Mouse (Mus musculus): ENCODE results near the gene Rsad1.

Gene Rsad1

DNA sequence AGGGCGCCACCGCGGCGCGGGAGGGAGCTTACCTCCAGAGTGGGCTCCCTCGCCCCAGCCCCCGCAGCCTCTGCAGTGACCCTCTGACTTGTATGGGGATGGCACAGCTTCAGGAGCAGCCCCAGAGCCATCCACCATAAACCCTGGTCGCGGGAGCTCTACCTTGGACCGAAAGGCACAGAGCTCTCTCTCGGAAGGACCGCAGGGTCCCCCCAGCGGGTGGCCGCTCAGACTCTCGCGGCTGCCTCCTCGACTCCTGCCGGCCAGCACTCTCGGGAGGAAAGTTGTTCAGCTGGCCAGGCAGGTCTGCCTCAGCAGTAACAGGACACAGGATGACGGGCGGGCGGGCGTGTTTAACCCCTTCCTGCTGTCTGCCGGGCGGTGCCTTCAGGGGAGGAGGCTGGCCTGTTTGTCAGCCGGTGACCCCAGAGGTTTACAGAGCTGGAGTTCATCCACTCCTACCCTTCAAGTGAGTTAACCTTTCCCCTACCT is 49.3 kb downstream of the Rsad1 start, which contains the start of gene Epn3:
Epn3 (minus strand) TSS at position 314 of the 492 bp plus-strand sequence.
- in situ Hi-C loops (cut with MboI; ENCODE audit: low pct_unique_long_range_greater_than_20kb in 1 of 2, low sequenced_read_pairs in 2 of 2, unreplicated experiment in 1 of 2): loop anchor here in 1 of 2 experiments (25.0 kb wide), 1 partner anchor 362 kb away; no protein-coding TSS in a partner anchor

GRCm38 (mm10) chr11:94499035-94499434 is 50.0 kb downstream of the Rsad1 start:
- in situ Hi-C loops (cut with MboI; ENCODE audit: low pct_unique_long_range_greater_than_20kb in 1 of 2, low sequenced_read_pairs in 2 of 2, unreplicated experiment in 1 of 2): loop anchor here in 1 of 2 experiments (25.0 kb wide), 1 partner anchor 362 kb away; no protein-coding TSS in a partner anchor

- in situ Hi-C loops (cut with MboI; ENCODE audit: low pct_unique_long_range_greater_than_20kb in 1 of 2, low sequenced_read_pairs in 2 of 2, unreplicated experiment in 1 of 2): loop anchor here in 1 of 2 experiments (25.0 kb wide), 1 partner anchor 361 kb away; no protein-coding TSS in a partner anchor
These were observed 50.7 kb downstream of the Rsad1 start for GRCm38 (mm10) chr11:94498093-94498996.

DNA sequence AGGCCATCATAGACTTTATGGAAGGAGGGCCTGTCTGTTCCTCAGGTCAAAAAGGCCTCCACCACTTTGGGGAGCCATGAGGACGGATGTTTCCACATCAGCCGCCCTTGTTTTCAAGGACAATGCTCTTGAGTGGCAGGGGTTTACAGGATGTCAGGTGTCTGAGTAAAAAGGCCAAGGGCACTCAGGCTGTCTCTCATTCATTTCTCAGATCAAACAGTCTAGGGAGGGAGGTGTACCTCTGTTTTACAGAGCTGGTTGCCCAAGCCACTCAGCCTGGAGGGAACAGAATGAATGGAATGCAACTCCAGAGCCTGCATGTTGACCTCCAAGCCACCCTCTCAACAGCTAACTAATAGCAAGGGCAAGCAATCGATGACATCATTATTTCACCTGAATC is 53.6 kb downstream of the Rsad1 start:
- in situ Hi-C loops (cut with MboI; ENCODE audit: low pct_unique_long_range_greater_than_20kb in 1 of 2, low sequenced_read_pairs in 2 of 2, unreplicated experiment in 1 of 2): loop anchor here in 1 of 2 experiments (25.0 kb wide), 1 partner anchor 358 kb away; no protein-coding TSS in a partner anchor

DNA sequence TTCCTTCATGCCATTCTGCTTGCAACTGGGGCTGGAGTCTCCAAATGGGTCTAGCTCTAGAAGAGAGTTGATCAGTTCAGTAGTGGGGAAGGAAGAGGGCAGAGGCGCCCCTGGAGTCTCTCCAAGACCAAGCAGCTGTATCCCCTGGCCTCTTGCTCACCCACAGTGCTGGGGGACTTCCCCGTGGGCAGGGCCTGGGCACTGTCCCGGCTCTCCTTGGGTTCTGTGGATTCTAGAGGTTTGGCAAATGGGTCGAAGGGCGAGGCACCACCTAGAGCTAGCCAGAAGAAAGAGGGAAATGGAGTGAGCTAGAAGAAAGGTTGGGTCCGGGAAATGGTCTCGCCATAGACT is 57.3 kb downstream of the Rsad1 start:
- in situ Hi-C loops (cut with MboI; ENCODE audit: low pct_unique_long_range_greater_than_20kb in 1 of 2, low sequenced_read_pairs in 2 of 2, unreplicated experiment in 1 of 2): loop anchor here in 1 of 2 experiments (25.0 kb wide), 1 partner anchor 354 kb away; no protein-coding TSS in a partner anchor

GRCm38 (mm10) chr11:94491035-94491748 is 57.9 kb downstream of the Rsad1 start:
- in situ Hi-C loops (cut with MboI; ENCODE audit: low pct_unique_long_range_greater_than_20kb in 1 of 2, low sequenced_read_pairs in 2 of 2, unreplicated experiment in 1 of 2): loop anchor here in 1 of 2 experiments (25.0 kb wide), 1 partner anchor 354 kb away; no protein-coding TSS in a partner anchor
